Mouse (Mus musculus): Measurements from ENCODE around the gene Sprtn.

The Sprtn gene

DNA sequence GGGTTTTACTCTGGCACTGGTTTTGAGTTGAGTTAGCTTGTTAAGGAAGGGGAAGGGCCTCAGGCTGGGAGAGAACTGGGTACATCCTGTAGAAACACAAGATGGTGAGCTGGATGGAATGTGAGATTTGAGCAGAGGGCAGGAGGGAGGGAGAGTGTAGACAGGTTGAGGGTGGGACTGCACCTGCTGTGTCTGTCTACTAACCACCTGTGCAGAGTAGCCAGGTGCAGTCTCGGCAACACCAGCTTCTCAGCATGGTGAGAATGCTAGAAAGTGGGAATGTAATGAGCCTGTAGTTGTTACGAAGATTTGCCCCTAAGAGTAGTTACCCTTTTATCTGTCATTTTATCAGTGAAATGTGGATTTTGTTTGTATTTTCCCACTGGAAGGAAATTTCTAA, 7.8 kb downstream of the Sprtn start:
- no peak for DNase-seq

DNA sequence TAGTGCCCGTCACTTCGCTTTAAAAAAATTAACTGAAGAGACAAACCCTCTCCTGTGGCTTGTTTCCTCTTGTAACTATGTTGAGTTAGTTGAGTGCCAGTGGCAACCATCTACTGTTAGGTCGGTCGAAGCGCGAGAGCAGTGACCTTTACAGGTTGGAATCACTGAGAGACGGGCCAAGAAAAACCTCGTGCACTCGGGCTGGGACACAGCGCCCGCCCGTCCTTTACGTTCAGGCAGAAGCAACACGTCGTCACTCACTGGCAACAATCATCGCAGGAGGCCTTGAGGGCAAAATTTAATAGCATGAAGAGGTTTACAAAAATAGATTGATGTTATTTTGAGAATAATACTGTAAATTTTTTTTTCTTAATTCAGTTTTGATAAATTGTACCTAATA, 12.2 kb downstream of the Sprtn start:
- no peak for DNase-seq

DNA sequence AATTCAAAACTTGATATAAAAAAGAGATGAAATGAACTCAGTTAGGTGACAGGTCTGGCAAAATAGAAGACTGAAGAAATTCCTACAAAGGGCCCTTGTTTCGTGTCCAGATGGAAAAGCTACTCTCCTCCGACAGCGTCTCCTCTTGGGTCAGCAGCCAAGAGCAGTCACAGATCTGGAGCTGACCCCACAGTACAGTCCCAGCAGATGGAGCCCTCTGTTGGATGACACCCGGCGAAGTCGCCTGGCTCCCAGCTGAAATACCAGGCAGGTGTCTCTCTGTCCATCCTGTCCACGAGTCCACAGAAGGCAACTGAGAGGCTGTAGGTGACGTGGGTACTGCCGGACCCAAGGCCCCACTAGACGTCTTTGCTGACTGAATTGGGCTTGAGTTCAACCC, 12.7 kb downstream of the Sprtn start:
- no peak for DNase-seq

DNA sequence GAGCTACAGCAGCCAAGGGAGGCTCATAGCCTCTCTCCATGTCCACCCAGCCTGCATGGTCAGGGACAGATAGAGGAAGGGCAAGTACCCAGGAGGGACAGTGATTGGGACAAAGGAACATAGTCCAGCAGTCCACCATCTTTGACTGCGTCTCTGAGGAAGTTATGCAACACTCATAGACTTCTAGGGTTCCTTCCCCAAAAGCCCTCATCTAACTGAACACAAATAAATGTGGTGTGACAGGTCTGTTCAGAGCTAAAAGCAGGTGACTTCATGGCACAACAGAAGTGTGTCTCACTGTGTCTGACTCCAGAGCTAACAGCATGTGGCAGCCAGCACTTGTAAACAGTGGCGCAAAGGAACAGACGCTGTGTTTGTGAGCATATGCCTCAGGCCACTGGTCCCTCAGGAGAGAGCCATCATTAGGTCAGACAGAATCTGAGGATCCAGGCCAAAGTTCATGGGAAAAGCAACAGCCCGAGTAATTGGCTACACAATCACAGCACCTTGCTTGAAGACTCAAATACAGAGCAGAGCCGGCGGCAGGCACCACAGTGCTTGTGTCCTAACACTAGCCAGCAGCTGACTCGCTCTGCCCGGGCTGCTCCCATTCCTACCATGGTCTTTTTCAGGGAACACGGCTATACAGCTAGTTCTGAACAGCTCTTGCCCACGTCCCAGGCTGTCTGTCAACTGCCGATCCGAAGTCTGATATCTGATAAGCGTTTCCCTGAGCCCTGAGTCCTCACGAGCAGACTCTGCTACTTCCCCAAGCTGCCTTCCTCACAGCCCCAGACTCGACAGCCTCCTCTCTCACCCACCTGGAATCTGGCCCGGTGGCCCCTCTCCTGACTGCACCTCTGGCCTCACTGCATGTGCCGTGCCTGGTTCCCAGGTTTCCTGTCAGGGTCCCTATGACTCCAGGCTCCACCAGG, 14.5 kb downstream of the Sprtn start:
- no peak for DNase-seq

DNA sequence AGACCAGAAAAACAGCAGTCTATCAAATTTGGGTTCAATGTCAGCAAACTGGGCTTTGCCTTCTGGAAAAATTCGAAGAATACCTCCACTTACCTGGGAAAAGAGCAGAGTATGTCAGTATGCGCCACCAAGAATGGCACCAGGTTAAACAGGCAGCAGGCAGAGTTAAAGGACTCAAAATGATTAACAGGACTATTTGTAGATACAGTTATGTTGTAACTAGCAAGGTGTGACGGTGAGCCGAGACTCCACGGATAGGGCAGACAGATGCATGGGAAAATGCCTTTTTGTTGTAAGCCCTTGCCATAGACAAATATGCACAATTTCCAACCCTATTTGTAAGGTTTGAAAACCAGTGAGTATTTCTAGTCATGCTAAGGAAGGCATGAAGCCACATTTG, 16.4 kb downstream of the Sprtn start:
- DNase-seq: no peak

DNA sequence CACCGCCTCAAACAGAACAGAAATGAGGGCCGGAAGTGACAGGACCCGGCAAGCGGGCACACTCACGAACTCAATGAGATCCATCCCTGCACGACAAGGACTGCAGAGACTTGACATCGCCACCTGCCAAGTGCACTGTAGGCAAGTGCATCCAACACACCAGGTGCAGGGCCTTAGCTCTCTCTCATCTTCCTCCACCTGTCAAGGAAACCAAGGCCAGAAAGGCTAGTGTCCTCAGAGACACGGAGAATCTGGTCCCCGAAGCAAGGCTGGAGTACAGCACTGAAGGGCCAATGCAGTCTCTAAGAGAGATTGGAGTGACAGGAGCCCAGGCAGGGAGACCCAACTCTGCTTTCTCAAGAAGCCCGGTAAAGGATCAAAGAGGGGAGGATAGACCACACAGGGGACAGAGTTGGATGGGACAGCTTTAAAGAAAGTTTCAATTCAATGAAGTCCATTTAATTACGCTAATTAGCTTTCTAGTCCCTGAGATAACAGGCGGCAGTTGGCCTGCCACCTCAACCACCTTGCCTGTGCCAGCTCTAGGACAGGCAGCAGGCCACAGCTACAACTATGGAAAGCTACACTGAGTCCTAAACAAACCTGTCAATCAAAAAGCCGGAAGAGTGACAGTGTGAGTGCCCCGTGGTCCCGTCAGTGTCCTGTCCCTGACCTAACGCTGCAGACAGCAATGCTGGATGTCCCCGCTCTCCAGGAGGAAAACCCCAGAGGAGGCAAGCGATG, 20.2 kb downstream of the Sprtn start:
- DNase-seq: no peak

DNA sequence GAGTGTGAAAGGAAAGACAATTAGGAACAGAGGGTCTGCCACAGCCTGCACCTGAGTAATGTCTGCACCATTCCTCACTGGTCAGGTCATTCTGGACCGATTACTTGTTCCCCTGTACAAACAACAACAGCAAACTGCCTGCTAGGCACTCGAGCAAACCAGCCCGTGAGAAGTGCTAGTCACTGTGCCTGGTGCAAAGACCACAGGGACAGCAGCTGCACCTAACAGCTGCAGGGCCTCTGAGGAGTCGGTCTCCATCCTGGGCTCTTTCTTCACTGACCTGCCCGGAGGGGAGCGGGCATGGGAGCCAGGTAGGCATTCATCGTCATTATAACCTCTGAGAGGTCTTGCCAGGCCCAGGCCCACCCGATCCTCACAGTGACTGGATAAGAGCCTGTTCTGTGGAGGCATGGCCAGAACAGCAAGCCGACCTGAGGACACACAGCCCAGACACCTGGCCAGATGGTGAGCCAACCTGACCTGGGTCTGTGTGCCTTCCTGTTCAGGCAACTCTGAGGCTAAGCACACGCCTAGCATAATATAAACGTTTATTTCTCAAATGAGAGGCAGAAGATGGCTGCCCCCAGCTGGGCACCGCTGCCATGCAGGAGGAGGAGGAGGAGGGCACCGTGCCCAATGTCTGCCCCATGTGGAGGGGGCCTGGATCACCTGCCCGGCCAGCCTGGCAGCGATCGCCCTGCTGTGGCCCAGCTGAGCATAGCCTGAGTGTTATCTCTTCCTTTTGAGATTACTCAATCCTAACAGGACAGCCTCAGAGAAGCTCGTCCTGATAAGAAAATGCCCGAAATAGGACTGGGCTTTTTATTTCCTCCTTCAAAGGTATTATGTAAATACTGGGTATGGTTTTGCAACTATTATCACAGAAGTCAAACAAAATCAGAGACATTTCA, 23.9 kb downstream of the Sprtn start:
- DNase-seq: peak; percentile 34 to 50

DNA sequence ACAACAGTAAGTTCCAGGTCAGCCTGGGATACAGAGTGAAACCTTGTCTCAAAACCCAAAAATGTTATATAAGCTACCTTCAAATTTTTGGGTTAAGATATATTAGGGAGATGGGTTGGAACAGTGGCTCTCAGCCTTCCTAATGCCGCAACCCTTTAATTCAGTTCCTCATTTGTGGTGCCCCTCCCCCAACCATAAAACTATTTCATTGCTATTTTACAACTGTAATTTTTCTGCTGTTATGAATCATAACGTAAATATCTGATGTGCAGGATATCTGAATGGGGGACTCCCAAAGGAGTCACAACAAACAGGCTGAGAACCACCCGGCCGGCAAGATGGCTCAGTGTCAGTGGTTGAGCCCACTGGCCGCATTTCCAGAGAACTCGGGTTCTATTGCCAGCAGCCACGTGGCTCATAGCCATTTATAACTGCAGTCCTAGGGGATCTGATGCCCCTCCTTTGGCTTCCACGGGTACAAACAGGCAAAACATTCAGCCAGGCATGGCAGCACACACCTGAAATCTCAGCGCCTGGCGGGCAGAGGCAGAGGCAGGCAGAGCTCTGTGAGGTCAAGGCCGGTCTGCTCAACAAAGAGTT, 24.9 kb downstream of the Sprtn start:
- DNase-seq: no peak

DNA sequence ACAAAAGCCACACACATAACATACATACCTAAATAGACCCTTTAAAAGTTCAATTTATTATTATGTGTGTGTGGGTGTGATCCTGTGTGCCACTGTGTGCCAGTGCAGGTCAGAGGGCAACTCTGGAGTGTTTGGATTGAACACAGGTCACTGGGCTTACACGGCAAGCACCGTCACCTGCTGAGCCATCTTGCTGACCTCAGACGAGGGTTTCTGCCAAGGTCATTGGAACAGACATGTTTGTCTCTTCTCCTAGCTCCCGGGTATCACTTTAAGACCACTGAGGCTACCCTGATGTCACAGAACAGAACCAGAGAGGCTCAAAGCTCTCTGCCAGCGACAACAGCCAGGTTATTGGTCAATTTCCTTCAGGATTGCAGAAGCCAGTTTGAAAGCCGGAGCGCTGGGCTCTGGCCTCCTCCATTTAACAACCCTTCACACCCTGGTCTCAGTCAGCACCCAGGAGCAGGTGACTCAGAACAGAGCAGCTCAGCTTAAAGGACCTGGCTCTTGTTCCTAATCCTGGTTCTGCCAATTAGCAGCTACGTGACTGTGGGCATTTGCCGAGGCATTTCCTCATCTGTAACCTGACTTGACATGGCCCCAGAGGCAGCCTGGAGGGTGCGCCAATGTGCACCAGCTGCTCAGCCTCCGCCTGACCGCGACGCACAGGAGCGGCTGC, 26.4 kb downstream of the Sprtn start:
- DNase-seq: no peak

DNA sequence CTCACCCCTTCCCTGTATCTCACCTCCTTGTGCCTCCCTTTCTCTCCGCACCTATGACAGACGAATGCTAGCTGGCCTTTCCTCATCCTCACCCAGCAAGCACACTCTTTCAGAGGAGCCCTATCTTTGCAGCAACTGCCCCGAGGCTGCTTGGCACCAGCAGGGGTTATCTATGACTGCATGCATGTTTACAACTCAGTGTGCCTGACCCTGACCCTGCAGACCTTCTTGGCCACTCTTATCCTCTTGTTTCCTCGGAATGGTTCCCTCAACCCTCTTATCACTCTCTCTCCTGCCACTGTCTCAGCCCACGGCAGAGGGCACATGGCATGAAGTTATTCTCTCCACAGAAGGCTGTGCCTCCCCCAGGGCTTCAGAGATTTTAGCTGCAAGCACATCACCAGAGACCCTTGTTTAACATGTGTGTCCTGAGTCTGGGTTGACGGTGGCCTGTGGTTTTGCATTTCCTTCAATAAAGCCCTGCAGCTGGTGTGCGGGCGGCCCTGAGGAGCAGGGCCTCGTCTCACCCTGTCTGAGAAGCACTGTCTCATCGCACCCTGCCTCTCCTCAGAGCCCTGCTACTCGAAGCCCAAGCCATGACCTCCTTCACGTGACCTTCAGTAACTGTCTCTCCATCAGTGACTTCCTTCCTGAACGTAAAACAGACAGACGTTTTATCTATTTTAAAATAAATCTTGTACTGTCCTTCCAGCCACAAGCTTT, 28.0 kb downstream of the Sprtn start:
- no peak for DNase-seq

DNA sequence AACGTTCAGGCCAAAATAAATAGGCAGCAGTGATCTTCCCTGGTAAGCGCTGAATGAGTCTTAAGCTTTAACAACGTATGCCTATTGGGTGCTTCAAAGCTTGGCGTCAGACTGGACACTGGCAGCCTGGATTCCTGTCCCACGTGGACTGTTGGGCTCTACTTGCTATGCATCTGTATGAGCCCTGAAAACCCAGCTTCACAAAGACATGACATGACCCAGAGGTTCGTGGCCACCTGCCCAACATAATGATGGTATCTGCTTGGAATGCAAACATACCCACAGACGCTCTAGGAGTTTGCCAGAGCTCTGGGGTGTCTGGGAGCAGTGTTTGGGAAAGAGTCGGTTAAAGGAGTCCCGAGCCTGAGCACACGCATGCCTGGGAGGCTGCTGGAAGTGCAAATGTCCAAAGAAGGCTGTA, 28.7 kb downstream of the Sprtn start:
- peak; percentile 73 to 87 for DNase-seq

DNA sequence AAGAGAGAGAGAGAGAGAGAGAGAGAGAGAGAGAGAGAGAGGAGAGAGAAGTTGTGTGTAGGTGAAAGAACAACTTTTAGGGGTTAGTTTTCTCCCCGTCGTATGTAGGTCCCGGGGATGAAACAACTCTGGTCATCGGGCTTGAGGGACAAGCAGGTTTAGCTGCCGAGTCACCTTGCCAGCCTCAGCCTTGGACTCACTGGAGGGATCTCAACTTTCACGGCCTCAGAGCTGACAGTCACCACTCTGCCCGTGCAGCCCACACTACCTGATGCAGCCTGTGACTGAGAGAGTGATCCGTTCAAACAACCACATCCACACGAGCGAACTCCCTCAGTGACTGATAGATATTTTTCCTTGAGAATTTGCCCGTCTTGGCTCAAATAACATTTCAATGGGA, 31.3 kb downstream of the Sprtn start:
- no peak for DNase-seq

DNA sequence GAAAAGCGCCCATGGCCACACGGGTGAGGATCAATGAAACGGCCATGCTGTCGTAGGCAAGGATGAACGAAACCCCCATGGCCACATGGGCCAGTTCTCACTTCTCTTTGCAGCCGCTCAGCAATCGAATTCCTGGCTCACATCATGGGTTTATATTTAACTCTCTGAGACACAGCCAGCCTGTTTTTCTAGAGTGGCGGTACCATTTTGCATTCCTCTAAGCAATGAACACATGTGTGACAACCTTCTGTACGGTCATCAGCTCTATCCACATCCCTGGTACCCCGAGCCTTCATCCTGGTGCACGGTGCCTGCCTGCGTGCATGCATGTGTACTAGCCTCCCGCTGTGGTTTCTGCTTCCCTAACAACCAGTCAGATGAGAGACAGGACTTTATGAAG, 32.4 kb downstream of the Sprtn start:
- DNase-seq: no peak

DNA sequence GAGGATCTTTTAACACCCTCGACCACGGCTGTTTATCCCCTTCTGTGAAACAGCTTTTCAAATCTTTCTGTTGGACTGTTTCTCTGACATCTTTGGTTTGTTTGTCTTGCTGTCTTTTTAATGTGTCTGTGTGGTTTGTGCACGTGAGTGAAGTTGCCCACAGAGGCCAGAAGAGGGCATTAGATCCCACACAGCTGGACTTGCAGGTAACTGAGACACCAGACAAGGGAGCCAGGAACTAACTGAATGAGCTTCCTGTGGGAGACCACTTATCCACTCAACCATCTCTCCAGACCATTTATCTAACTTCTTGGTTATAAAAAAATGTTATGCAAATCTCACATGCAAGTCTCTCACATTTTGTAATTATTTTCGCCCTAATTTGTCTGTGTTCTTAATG, 33.0 kb downstream of the Sprtn start:
- DNase-seq: no peak

DNA sequence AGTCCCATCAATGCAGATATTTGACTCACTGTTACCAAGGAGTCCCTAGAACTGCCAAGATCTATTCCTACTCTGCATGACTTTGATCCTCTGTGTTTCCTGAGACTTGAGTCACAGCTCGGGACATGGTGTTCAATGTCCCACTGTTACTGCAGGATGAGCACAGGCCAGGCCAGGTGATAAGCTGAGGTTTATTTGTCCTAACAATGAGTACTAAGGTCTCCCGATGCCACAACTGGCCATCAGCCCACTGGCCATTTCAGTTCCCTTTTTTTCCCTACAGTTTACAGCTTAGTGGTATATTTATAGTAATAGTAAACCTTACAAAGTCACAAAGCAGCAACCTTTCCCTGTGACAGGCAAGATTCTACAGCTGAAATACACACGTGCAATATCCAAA, 34.7 kb downstream of the Sprtn start:
- no peak for DNase-seq

DNA sequence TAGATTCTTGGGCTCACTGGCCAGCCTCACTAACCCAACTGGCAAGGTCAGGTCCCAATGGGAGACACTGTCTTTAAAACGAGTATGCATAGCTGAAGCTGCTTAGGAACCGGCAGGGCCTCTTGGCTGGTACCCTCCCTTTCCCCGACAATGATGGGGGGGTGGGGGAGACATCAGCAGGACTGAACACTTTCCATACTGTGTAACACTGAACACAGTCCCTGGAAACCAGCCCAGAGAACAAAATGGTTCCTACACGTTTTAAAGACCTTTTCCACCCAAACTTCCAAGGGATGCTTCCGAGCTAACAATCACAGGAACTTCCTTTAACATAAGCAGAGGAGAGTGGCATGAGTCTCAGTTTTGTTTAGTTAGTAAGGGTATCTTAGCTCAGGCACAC, 37.4 kb downstream of the Sprtn start:
- DNase-seq: peak in 1 of 2 experiments; percentile 31

DNA sequence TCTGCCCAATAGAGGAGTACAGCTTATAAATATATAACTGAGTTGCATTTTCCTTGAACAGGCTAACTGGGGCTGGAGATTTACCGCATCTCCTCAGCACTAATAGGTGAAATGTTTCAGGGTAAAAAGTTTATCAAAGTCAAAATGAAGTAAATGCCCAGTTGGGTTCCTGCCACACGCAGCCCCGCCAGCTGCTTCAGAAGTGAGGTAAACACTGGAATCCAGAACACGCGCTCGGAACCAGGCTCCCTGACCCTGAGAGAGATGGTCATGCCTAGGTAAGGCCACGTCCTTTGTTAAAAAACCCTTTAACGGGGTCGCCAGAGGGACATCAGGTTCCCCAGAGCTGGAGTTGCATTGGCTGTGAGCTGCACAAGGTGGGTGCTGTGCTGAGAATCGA, 39.0 kb downstream of the Sprtn start:
- DNase-seq: no peak

DNA sequence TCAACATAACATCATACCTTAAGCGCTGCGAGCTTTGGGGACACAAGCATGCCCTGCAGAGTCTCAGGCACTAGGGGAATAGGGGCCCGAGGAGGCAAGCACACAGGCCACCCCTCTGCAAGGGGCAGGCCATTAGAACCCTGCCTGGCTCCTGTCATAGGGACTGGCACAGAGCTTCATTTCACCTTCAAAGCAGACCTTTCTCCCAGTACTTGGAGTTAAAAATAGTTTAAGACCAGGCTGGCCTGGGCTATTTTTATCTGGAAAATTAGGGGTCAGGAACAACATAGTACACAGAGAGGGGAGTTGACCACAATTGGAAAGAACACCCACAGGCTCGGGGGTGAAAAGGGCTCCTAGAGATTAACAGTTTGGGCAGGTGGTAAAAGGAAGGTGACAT, 39.6 kb downstream of the Sprtn start:
- no peak for DNase-seq

DNA sequence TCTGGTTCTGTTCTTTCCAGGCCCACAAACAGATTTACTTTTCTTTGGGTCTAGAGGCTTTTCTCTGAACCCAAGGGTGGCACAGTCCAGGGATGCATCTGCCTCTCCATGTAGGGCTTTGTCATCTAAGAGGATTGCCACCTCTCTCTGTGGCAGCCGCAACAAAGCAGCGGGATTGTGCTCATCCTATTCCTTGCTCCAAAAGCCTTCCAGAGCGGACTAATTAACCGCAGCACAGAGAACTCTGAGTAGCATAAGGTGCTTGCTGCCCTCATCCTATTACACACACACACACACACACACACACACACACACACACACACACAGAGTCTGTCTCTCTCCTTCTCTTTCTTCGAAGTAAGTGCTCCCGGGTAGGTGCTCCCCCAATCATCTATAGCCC, 46.1 kb downstream of the Sprtn start:
- no peak for DNase-seq

DNA sequence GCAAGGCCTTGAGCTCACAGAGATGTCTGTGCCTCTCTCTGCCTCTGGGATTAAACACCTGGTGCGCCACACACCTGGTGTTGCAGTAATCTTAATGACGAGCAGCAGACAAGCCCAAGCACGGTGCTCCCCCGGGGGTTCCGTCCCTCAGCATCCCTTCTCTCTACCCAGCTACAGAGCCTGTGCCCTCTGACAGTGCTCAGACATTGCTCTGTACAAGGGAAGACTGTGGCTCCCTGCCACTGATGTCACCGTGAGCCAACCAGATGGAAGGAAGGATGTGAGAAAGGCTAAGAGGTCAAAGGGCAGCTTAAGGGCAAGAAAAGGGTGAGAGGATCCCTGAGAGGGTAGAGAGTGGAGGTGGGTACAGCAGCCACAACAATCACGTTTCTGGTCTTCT, 46.7 kb downstream of the Sprtn start:
- no peak for DNase-seq
